Mouse (Mus musculus) left cerebral cortex, postnatal 4 days (tissue): ENCODE results near the gene Klhl36. TPM values are rescaled to one million over a fixed set of nuclear protein-coding genes. Genes with fewer than 3 reads are reported as not detected.

Experiments used
- DNase-seq: peaks from one replicate; pipeline ENCODE4 v3.0.0-alpha.2; 2022
- intact Hi-C: fragments of 180-260 bp; cut with DNase I; formaldehyde crosslinking; loops from one replicate; pipeline ENCODE4 v1.15.1; 2025
- total RNA-seq, 2 experiments: library from RNA; stranded (reverse); gene quantifications; 2 replicates each; pipeline ENCODE4 v1.2.3; 2021

The Klhl36 gene
- total RNA-seq, 2 experiments from 2014 or later, result 8.9 to 11.8 TPM

DNA sequence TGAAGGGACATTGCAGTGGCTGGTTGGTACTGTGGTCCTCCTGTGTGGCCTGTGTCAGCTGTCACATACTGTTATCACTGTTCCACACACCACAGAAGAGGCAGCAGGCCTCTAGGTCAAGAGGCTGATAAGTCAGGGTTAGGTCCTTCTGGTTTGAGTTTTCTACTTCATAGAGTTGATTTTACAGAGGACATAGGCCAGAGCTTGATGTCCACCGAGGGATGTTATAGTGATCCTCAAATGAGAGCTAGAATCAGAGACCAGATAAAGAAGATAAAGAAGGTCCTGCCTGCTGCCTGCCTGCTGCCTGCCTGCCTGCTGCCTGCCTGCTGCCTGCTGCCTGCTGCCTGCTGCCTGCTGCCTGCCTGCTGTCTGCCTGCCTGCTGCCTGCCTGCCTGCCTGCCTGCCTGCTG lies 56.1 kb downstream of the Klhl36 start:
- no peak for DNase-seq
- intact Hi-C loops, result no loop called here

GRCm38 (mm10) chr8:119923259-119923658 lies 61.2 kb downstream of the Klhl36 start:
- intact Hi-C loops, result loop anchor here (10.0 kb wide), 1 partner anchor 138 kb away; no protein-coding TSS in a partner anchor
- no peak for DNase-seq

DNA sequence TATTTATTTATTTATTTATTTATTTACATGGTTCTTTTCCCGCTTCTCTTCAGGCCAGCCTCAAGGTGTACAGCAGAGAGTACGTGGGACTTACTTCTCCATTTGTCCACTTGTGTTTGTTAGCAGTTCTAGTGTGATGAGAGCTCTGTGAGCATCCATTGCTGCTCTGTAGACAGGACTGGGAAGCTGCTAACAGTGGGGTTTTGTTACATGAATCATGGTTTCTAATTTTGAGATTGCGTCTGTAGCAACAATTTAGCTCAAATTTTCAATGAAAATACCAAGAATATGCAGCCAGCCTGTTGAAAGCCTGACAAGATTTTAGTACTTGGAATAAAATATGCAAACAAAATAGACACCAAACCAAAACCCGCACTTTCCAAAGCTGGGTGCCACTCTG lies 63.4 kb downstream of the Klhl36 start:
- no peak for DNase-seq
- intact Hi-C loops, result loop anchor here (10.0 kb wide), 1 partner anchor 141 kb away; no protein-coding TSS in a partner anchor

- DNase-seq, result no peak
- intact Hi-C loops, result loop anchor here (10.0 kb wide), 1 partner anchor 142 kb away; no protein-coding TSS in a partner anchor
Measured at GRCm38 (mm10) chr8:119926474-119926873, 64.4 kb downstream of the Klhl36 start.

Other genes with a start within 250 kb of the Klhl36 start
- under 1 TPM in 1 of 2 experiments, not detected in 1; 0.42 TPM for gene Adad2, start 249.5 kb upstream of the Klhl36 start, total RNA-seq
- not detected for gene Kcng4, start 226.6 kb upstream of the Klhl36 start, total RNA-seq
- gene Wfdc1, start 195.9 kb upstream of the Klhl36 start, total RNA-seq, result 1 to 10 TPM; 3.6 to 4.9 TPM
- gene Atp2c2, start 162.3 kb upstream of the Klhl36 start, total RNA-seq, result under 1 TPM; 0.14 to 0.16 TPM
- 10 to 100 TPM; 15.0 to 16.7 TPM for gene Tldc1, start 83.8 kb upstream of the Klhl36 start, total RNA-seq
- 100 to 1,000 TPM; 208 to 215 TPM for gene Cotl1, start 21.7 kb upstream of the Klhl36 start, total RNA-seq
- gene Usp10, start 48.1 kb downstream of the Klhl36 start, total RNA-seq, result 100 to 1,000 TPM; 150 to 152 TPM
- 10 to 100 TPM in 1 of 2 experiments, 1 to 10 TPM in 1; 6.5 to 12.8 TPM for gene Gm20388, start 48.6 kb downstream of the Klhl36 start, total RNA-seq
- gene Crispld2, start 130.2 kb downstream of the Klhl36 start, total RNA-seq, result 1 to 10 TPM; 1.7 to 1.8 TPM
- gene Zdhhc7, start 239.2 kb downstream of the Klhl36 start, total RNA-seq, result 10 to 100 TPM; 27.7 TPM